ENCODE assay signal across 25 mouse cellular contexts in the genomic region with DNA sequence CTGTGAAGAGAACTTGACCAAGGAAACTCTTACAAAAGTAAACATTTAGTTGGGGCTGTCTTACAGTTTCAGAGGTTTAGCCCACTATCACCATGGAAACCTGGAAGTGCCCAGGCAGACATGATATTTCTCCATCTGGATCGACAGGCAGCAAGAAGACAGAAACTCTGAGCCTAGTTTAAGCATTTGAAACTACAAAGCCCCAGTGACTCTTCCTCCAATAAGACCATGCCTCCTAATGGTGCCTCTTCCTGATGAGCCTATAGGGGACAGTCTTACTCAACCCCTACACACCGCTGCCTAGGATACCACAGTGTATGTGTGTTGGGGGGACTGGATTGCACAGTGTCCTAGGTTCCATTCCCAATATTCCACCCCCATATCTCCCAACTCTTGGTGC. TPM values are rescaled to one million over a fixed set of nuclear protein-coding genes. Genes with fewer than 3 reads are reported as not detected.
DNase-seq lines count a peak whose midpoint lies in the region; ATAC-seq and TF ChIP-seq lines count a peak whose summit lies in the region.
"Had no signal": no experiment of that assay in that cellular context is flagged by ENCODE, and none has a peak within 500 bp of the region (broad histone marks: within the 10 kb centered on the region; RNA-seq: fewer than 3 reads in every experiment).

No protein-coding gene starts in this region.

- peaks cover 15% of the 10 kb centered on the region for H3K79me2 ChIP-seq in CH12.LX (replicated peaks; ENCODE audit: control insufficient read depth, extremely low read depth, insufficient read depth, poor library complexity, severe bottlenecking)

- intact Hi-C loops in left cerebral cortex, adult 2 months (cut with DNase I), result loop anchor here (10.0 kb wide), 1 partner anchor 461 kb away; the partner anchor contains the start of gene Tpm4

- H3K4me2 ChIP-seq in forebrain, postnatal 0 days (ENCODE audit: low read depth), result no peak overlapping the region
- H3K4me2 ChIP-seq in forebrain, embryonic 15.5 days (replicated peaks), result no peak overlapping the region
- no peak overlapping the region for H3K4me2 ChIP-seq in CH12.LX (ENCODE audit: insufficient read depth, low read depth, poor library complexity, severe bottlenecking)
- H3K4me2 ChIP-seq in hindbrain, embryonic 14.5 days (replicated peaks), result no peak overlapping the region
- H3K4me2 ChIP-seq: forebrain, embryonic 13.5 days; heart, embryonic 11.5 days; hindbrain, embryonic 12.5 days had no signal

- H3K4me3 ChIP-seq in forebrain, postnatal 0 days (ENCODE audit: low read depth, low read length), result no peak overlapping the region
- no peak overlapping the region for H3K4me3 ChIP-seq in forebrain, embryonic 15.5 days
- no peak overlapping the region for H3K4me3 ChIP-seq in CH12.LX (replicated peaks in 1 of 3; ENCODE audit: low read depth in 2 of 3, low read length in 2 of 3, poor library complexity in 1 of 3)
- H3K4me3 ChIP-seq in hindbrain, embryonic 14.5 days (replicated peaks; ENCODE audit: low read length), result no peak overlapping the region
- H3K4me3 ChIP-seq in left cerebral cortex, adult 2 months, result no peak overlapping the region
- H3K4me3 ChIP-seq: forebrain, embryonic 10.5 days; forebrain, embryonic 13.5 days; hindbrain, embryonic 12.5 days had no signal

- H3K9me3 ChIP-seq in forebrain, postnatal 0 days (ENCODE audit: low read length), result no peaks in the 10 kb centered on the region
- H3K9me3 ChIP-seq in forebrain, embryonic 15.5 days, result no peaks in the 10 kb centered on the region
- H3K9me3 ChIP-seq in CH12.LX (replicated peaks; ENCODE audit: low read length), result no peaks in the 10 kb centered on the region
- H3K9me3 ChIP-seq in hindbrain, embryonic 14.5 days (ENCODE audit: control insufficient read depth, low read length), result no peaks in the 10 kb centered on the region
- H3K9me3 ChIP-seq: forebrain, embryonic 13.5 days had no signal

- H3K27ac ChIP-seq in forebrain, postnatal 0 days (ENCODE audit: low read depth, low read length), result no peak overlapping the region
- H3K27ac ChIP-seq in forebrain, embryonic 15.5 days (replicated peaks), result no peak overlapping the region
- no peak overlapping the region for H3K27ac ChIP-seq in CH12.LX (ENCODE audit: insufficient read depth, low read depth)
- H3K27ac ChIP-seq in hindbrain, embryonic 14.5 days, result no peak overlapping the region
- H3K27ac ChIP-seq in left cerebral cortex, adult 2 months, result no peak overlapping the region
- H3K27ac ChIP-seq: forebrain, embryonic 10.5 days; forebrain, embryonic 13.5 days; hindbrain, embryonic 12.5 days had no signal

- peaks cover 10% of the 10 kb centered on the region for H3K27me3 ChIP-seq in forebrain, postnatal 0 days (ENCODE audit: insufficient read depth, low read length)
- H3K27me3 ChIP-seq in forebrain, embryonic 15.5 days, result peaks cover 28% of the 10 kb centered on the region
- peaks cover 17% of the 10 kb centered on the region for H3K27me3 ChIP-seq in CH12.LX (replicated peaks)
- H3K27me3 ChIP-seq in hindbrain, embryonic 14.5 days (ENCODE audit: control insufficient read depth, insufficient read depth, low read length), result peaks cover 29% of the 10 kb centered on the region

- dilution Hi-C loops in CH12.LX (cut with MboI; ENCODE audit: extremely low pct_ligation_motif_present, extremely low pct_unique_long_range_greater_than_20kb, low sequenced_read_pairs), result no loop called here

- H3K36me3 ChIP-seq in forebrain, postnatal 0 days (ENCODE audit: insufficient read depth), result no peaks in the 10 kb centered on the region
- H3K36me3 ChIP-seq in forebrain, embryonic 15.5 days, result no peaks in the 10 kb centered on the region
- peaks cover 8 to 11% of the 10 kb centered on the region in 2 experiments for H3K36me3 ChIP-seq in CH12.LX (replicated peaks in 1 of 2; ENCODE audit: control insufficient read depth in 1 of 2, insufficient read depth in 1 of 2, low read length in 1 of 2)
- H3K36me3 ChIP-seq in hindbrain, embryonic 14.5 days (replicated peaks; ENCODE audit: control insufficient read depth, insufficient read depth), result no peaks in the 10 kb centered on the region
- H3K36me3 ChIP-seq: forebrain, embryonic 10.5 days; hindbrain, embryonic 12.5 days had no signal

- WGBS in forebrain, postnatal 0 days, result 42% methylated on average over 2 of the region's 2 CpGs
- WGBS in forebrain, embryonic 15.5 days, result 72% methylated on average over 2 of the region's 2 CpGs
- 73% methylated on average over 2 of the region's 2 CpGs for WGBS in hindbrain, embryonic 14.5 days

- no peak for TF ChIP-seq RAD21 in CH12.LX (IDR thresholded peaks at IDR 0.05; ENCODE audit: low read depth, low read length)

- H3K4me1 ChIP-seq in forebrain, postnatal 0 days (ENCODE audit: insufficient read depth), result peaks cover 11% of the 10 kb centered on the region; the same call in 1 of the 2 replicates
- H3K4me1 ChIP-seq in forebrain, embryonic 15.5 days, result peaks cover 38% of the 10 kb centered on the region
- peaks cover 30 to 61% of the 10 kb centered on the region in 2 experiments for H3K4me1 ChIP-seq in CH12.LX (ENCODE audit: control insufficient read depth in 1 of 2, insufficient read depth in 2 of 2)
- peaks cover 15% of the 10 kb centered on the region; the same call in 1 of the 2 replicates for H3K4me1 ChIP-seq in hindbrain, embryonic 14.5 days (replicated peaks; ENCODE audit: control insufficient read depth, insufficient read depth, low read length)

- TF ChIP-seq CTCF in forebrain, postnatal 0 days (IDR thresholded peaks at IDR 0.05; ENCODE audit: low read depth), result no peak
- no peak for TF ChIP-seq CTCF in CH12.LX (conservative IDR thresholded peaks at IDR 0.05 in 1 of 2, IDR thresholded peaks at IDR 0.05 in 1 of 2; ENCODE audit: low read depth in 2 of 2, low read length in 2 of 2)
- no peak for TF ChIP-seq CTCF in left cerebral cortex, adult 2 months (IDR thresholded peaks at IDR 0.05)

- no peak for TF ChIP-seq POLR2A in CH12.LX (IDR thresholded peaks at IDR 0.05; ENCODE audit: low read depth, low read length)

- in situ Hi-C loops in CH12.LX (cut with MboI; ENCODE audit: low pct_ligation_motif_present, low pct_unique_long_range_greater_than_20kb, low sequenced_read_pairs), result no loop called here

- peak; percentile 52 for DNase-seq in forebrain, postnatal 0 days
- peak; percentile 14 for DNase-seq in CH12.LX (ENCODE audit: extremely low read depth)
- DNase-seq in ES-CJ7 (ENCODE audit: low read depth, low spot score), result peak; percentile 69
- peak; percentile 61 for DNase-seq in ZHBTc4 (ENCODE audit: low read depth, low spot score)
- no peak for DNase-seq in hindbrain, embryonic 14.5 days (ENCODE audit: low spot score)
- no peak for DNase-seq in left cerebral cortex, adult 2 months (ENCODE audit: extremely low spot score in 1 of 2, low spot score in 2 of 2)
- DNase-seq in left cerebral cortex, adult 9 months (ENCODE audit: low spot score in 2 of 2), result no peak
- DNase-seq: adrenal gland, adult 2 months; adrenal gland, postnatal 14 days; cerebellum, adult 18-20 months; cerebellum, postnatal 10 days; cerebellum, postnatal 36 days; embryo, embryonic 11 days; gastrocnemius, postnatal 25 days; kidney, adult 18-20 months had no signal

- no peak for ATAC-seq in forebrain, postnatal 0 days
- ATAC-seq in forebrain, embryonic 15.5 days (replicated peaks), result no peak
- ATAC-seq in hindbrain, embryonic 14.5 days (ENCODE audit: low FRiP score), result no peak
- ATAC-seq: CD4-positive, CD25-positive, alpha-beta regulatory T cell, adult 4 months; forebrain, embryonic 13.5 days; hindbrain, embryonic 16.5 days; intestine, embryonic 16.5 days had no signal

- H3K9ac ChIP-seq in forebrain, postnatal 0 days, result no peak overlapping the region
- no peak overlapping the region for H3K9ac ChIP-seq in forebrain, embryonic 15.5 days (replicated peaks)
- no peak overlapping the region for H3K9ac ChIP-seq in CH12.LX (ENCODE audit: insufficient read depth, low read depth)
- no peak overlapping the region for H3K9ac ChIP-seq in hindbrain, embryonic 14.5 days
- H3K9ac ChIP-seq: forebrain, embryonic 13.5 days; hindbrain, embryonic 12.5 days had no signal

- no peak for TF ChIP-seq EP300 in CH12.LX (IDR thresholded peaks at IDR 0.05; ENCODE audit: low read length)

RNA-seq across cellular contexts. Expression of gene Jak3, which starts 2.0 kb away (rescaled TPM):
- total RNA-seq in forebrain, postnatal 0 days (2014; rRNA removed), result 5.2 and 7.3 TPM in 2 replicates
- polyA plus RNA-seq in forebrain, postnatal 0 days (2015; fragmentation: Nextera tagmentation; extraction: Ambion mirVana), result 2.8 and 4.4 TPM in 2 replicates
- 2.9 and 3.3 TPM in 2 replicates for polyA plus RNA-seq in forebrain, embryonic 15.5 days (2015; fragmentation: Nextera tagmentation; extraction: Ambion mirVana)
- total RNA-seq in CH12.LX (2012; rRNA removed) (39.2 and 47.1 TPM in 2 replicates), CH12.LX (2014; rRNA removed) (13.3 and 15.0 TPM in 2 replicates)
- 35.6 and 37.8 TPM in 2 replicates for polyA plus RNA-seq in CH12.LX (2012; ENCODE audit: insufficient read length, low read depth)
- 5.4 TPM in 2 replicates for polyA plus RNA-seq in hindbrain, embryonic 14.5 days (2014; fragmentation: Nextera tagmentation; extraction: Ambion mirVana)
- total RNA-seq in left cerebral cortex, adult 2 months (2021), result 1 to 10 TPM; 5.5 to 5.8 TPM

RNA-seq across cellular contexts. Expression of gene Unc13a, which starts 2.5 kb away (rescaled TPM):
- 84.8 and 89.2 TPM in 2 replicates for total RNA-seq in forebrain, postnatal 0 days (2014; rRNA removed)
- 14.2 and 18.8 TPM in 2 replicates for polyA plus RNA-seq in forebrain, postnatal 0 days (2015; fragmentation: Nextera tagmentation; extraction: Ambion mirVana)
- 23.3 and 23.6 TPM in 2 replicates for polyA plus RNA-seq in forebrain, embryonic 15.5 days (2015; fragmentation: Nextera tagmentation; extraction: Ambion mirVana)
- 1.0 and 1.7 TPM in 2 replicates for total RNA-seq in CH12.LX (2012; rRNA removed)
- 0.55 and 0.68 TPM in 2 replicates for total RNA-seq in CH12.LX (2014; rRNA removed)
- 0.79 and 2.1 TPM in 2 replicates for polyA plus RNA-seq in CH12.LX (2012; ENCODE audit: insufficient read length, low read depth)
- 16.6 and 16.7 TPM in 2 replicates for polyA plus RNA-seq in hindbrain, embryonic 14.5 days (2014; fragmentation: Nextera tagmentation; extraction: Ambion mirVana)
- total RNA-seq in left cerebral cortex, adult 2 months (2021), result 100 to 1,000 TPM; 313 to 351 TPM

RNA-seq across cellular contexts. Expression of gene Insl3, which starts 14.9 kb away (rescaled TPM):
- 1.6 and 1.8 TPM in 2 replicates for total RNA-seq in forebrain, postnatal 0 days (2014; rRNA removed)
- polyA plus RNA-seq in forebrain, postnatal 0 days (2015; fragmentation: Nextera tagmentation; extraction: Ambion mirVana), result 0.36 and 1.4 TPM in 2 replicates
- polyA plus RNA-seq in forebrain, embryonic 15.5 days (2015; fragmentation: Nextera tagmentation; extraction: Ambion mirVana), result 0.54 TPM in 1 of 2 replicates, not detected in the other
- 8.7 and 9.8 TPM in 2 replicates for total RNA-seq in CH12.LX (2012; rRNA removed)
- 1.9 and 3.0 TPM in 2 replicates for total RNA-seq in CH12.LX (2014; rRNA removed)
- 14.4 and 21.4 TPM in 2 replicates for polyA plus RNA-seq in CH12.LX (2012; ENCODE audit: insufficient read length, low read depth)
- 1.4 and 1.5 TPM in 2 replicates for polyA plus RNA-seq in hindbrain, embryonic 14.5 days (2014; fragmentation: Nextera tagmentation; extraction: Ambion mirVana)
- 1 to 10 TPM; 1.2 to 4.7 TPM for total RNA-seq in left cerebral cortex, adult 2 months (2021)
- polyA plus RNA-seq: embryonic facial prominence, embryonic 11.5 days; forebrain, embryonic 13.5 days; hindbrain, embryonic 12.5 days had no signal

RNA-seq across cellular contexts. Expression of gene B3gnt3, which starts 27.5 kb away (rescaled TPM):
- 0.24 and 0.92 TPM in 2 replicates for total RNA-seq in forebrain, postnatal 0 days (2014; rRNA removed)
- 0.44 and 0.49 TPM in 2 replicates for polyA plus RNA-seq in forebrain, postnatal 0 days (2015; fragmentation: Nextera tagmentation; extraction: Ambion mirVana)
- polyA plus RNA-seq in forebrain, embryonic 15.5 days (2015; fragmentation: Nextera tagmentation; extraction: Ambion mirVana), result 0.42 and 0.46 TPM in 2 replicates
- total RNA-seq in CH12.LX (2012; rRNA removed) (0.63 and 0.98 TPM in 2 replicates), CH12.LX (2014; rRNA removed) (0.09 TPM in 1 of 2 replicates, not detected in the other)
- 0.24 and 0.26 TPM in 2 replicates for polyA plus RNA-seq in CH12.LX (2012; ENCODE audit: insufficient read length, low read depth)
- 0.21 and 0.41 TPM in 2 replicates for polyA plus RNA-seq in hindbrain, embryonic 14.5 days (2014; fragmentation: Nextera tagmentation; extraction: Ambion mirVana)
- total RNA-seq in left cerebral cortex, adult 2 months (2021), result under 1 TPM; 0.68 to 0.79 TPM

RNA-seq across cellular contexts. Expression of gene Fcho1, which starts 51.4 kb away (rescaled TPM):
- 97.2 and 101 TPM in 2 replicates for total RNA-seq in forebrain, postnatal 0 days (2014; rRNA removed)
- 62.4 and 68.7 TPM in 2 replicates for polyA plus RNA-seq in forebrain, postnatal 0 days (2015; fragmentation: Nextera tagmentation; extraction: Ambion mirVana)
- 70.9 and 71.7 TPM in 2 replicates for polyA plus RNA-seq in forebrain, embryonic 15.5 days (2015; fragmentation: Nextera tagmentation; extraction: Ambion mirVana)
- total RNA-seq in CH12.LX (2012; rRNA removed) (95.5 and 99.8 TPM in 2 replicates), CH12.LX (2014; rRNA removed) (39.3 and 40.2 TPM in 2 replicates)
- 77.5 and 82.0 TPM in 2 replicates for polyA plus RNA-seq in CH12.LX (2012; ENCODE audit: insufficient read length, low read depth)
- polyA plus RNA-seq in hindbrain, embryonic 14.5 days (2014; fragmentation: Nextera tagmentation; extraction: Ambion mirVana), result 57.3 and 61.0 TPM in 2 replicates
- total RNA-seq in left cerebral cortex, adult 2 months (2021), result 100 to 1,000 TPM; 184 TPM
- total RNA-seq: gastrocnemius, postnatal 25 days had no signal
- polyA plus RNA-seq: C2C12 had no signal

Comparison
In these comparisons a context has a peak if more than half of its experiments do, and no peak if none do; other contexts are left out.
1. DNase-seq: peak in forebrain, postnatal 0 days (single experiment), CH12.LX (single experiment), ES-CJ7 (single experiment) and ZHBTc4 (single experiment); none in hindbrain, embryonic 14.5 days (single experiment), left cerebral cortex, adult 2 months (0 of 2) and left cerebral cortex, adult 9 months (0 of 2).